Mouse (Mus musculus): ENCODE results near the gene Cnnm4. TPM values are rescaled to one million over a fixed set of nuclear protein-coding genes. Genes with fewer than 3 reads are reported as not detected.

Cnnm4 gene
- polyA plus RNA-seq, 1 experiment from 2014 or later = 3.2 TPM

- Histone ChIP-seq H3K9ac (no peak overlapping the region), H3K4me3 (replicated peaks) (no peak overlapping the region), H3K4me1 (replicated peaks) (peaks cover 17% of the 10 kb centered on the region), H3K27ac (peak overlapping the region; percentile 54; the same call in 1 of the 2 replicates), H3K4me2 (no peak overlapping the region), H3K27me3 (no peaks in the 10 kb centered on the region), H3K9me3 (replicated peaks) (no peaks in the 10 kb centered on the region), H3K36me3 (0 out of 2 replicates have a peak, but pooled peaks cover 12% of the 10 kb centered on the region)
- ATAC-seq (ENCODE audit: low read depth) (no peak), DNase-seq (no peak)
- 22% methylated on average over 5 of the region's 5 CpGs for whole genome bisulfite sequencing (ENCODE audit: insufficient replicate concordance)
Observed at GRCm38 (mm10) chr1:36446106-36446824, 25.2 kb upstream of the Cnnm4 start.

DNA sequence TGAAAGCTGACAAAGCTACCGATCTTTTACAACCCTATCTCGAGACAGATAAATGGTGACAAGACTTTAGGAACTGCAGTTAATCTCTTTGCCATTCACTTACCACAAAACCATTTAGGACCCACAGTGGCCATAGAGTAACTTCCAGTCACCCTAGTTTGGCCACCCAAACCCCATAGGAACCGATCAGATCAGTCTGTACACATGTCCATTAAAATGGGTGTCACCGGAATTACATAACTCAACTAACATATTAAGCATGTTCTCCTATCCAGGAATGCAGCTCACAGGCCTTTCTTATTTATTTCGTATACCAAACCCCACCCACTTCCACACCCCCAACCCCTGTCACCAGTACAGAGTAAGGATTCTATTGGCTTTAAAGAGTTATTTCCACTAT, 24.6 kb upstream of the Cnnm4 start:
- Histone ChIP-seq H3K4me1 (replicated peaks) (peaks cover 17% of the 10 kb centered on the region), H3K4me3 (replicated peaks) (no peak overlapping the region), H3K27me3 (no peaks in the 10 kb centered on the region), H3K9me3 (replicated peaks) (no peaks in the 10 kb centered on the region), H3K4me2 (no peak overlapping the region), H3K9ac (no peak overlapping the region), H3K36me3 (0 out of 2 replicates have a peak, but pooled peaks cover 8% of the 10 kb centered on the region), H3K27ac (0 out of 2 replicates have a peak overlapping the region, but pooled peaks have one; percentile 54)
- no peak for DNase-seq
- whole genome bisulfite sequencing (ENCODE audit: insufficient replicate concordance) = 51% methylated on average over 5 of the region's 5 CpGs
- no peak for ATAC-seq (ENCODE audit: low read depth)

DNA sequence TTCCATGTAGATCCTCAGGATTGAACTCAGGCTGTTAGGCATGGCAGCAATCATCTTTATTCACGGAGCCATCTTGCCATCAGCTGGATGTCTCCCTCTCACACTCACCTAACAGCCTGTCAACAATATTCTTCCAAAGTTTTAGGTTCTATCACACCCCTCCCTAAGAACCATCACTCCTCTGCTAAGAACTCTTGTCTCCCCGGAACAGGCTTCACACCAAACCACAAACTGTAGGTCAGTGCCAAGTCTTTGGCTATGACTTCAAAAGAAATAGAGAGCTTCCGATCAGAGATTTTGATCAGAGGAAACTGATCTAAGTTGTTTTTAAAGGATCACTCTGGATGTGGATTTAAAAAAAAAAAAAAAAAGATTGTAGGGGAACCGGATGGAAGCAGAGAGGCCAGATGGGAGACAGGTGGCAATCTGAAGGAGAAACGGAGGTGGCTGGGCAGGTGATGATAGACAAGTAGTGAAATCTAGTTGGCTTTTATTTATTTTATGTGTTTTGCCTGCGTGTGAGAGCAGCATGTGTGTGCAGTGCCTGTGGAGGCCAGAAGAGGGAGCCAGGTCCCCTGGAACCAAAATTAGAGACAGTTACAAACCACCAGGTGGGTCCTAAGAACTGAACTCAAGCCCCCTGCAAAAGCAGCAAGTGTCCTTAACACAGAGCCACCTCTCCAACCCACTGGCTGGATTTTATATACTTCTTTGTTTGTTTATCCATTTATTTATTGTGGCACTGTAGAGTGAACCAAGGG, 17.2 kb upstream of the Cnnm4 start:
- DNase-seq (no peak), ATAC-seq (ENCODE audit: low read depth) (no peak)
- peaks cover 6% of the 10 kb centered on the region for H3K4me1 ChIP-seq (replicated peaks)
- WGBS (ENCODE audit: insufficient replicate concordance) = 66% methylated on average over 6 of the region's 6 CpGs
- H3K9me3 ChIP-seq (replicated peaks) = no peaks in the 10 kb centered on the region
- H3K4me2 ChIP-seq = no peak overlapping the region
- H3K36me3 ChIP-seq = no peaks in the 10 kb centered on the region
- no peaks in the 10 kb centered on the region for H3K27me3 ChIP-seq
- H3K4me3 ChIP-seq (replicated peaks) = no peak overlapping the region
- H3K27ac ChIP-seq = no peak overlapping the region
- H3K9ac ChIP-seq = no peak overlapping the region

- Histone ChIP-seq H3K4me3 (replicated peaks) (no peak overlapping the region), H3K9me3 (replicated peaks) (no peaks in the 10 kb centered on the region), H3K36me3 (no peaks in the 10 kb centered on the region), H3K27ac (no peak overlapping the region), H3K4me2 (no peak overlapping the region), H3K27me3 (no peaks in the 10 kb centered on the region), H3K9ac (no peak overlapping the region), H3K4me1 (replicated peaks) (peaks cover 6% of the 10 kb centered on the region)
- ATAC-seq (ENCODE audit: low read depth) = no peak
- DNase-seq = no peak
- 9% methylated on average over 7 of the region's 7 CpGs for WGBS (ENCODE audit: insufficient replicate concordance)
Observed at GRCm38 (mm10) chr1:36457388-36458014, 13.9 kb upstream of the Cnnm4 start.

- no peaks in the 10 kb centered on the region for H3K27me3 ChIP-seq
- ATAC-seq (ENCODE audit: low read depth) = no peak
Observed at GRCm38 (mm10) chr1:36458169-36458568, 13.3 kb upstream of the Cnnm4 start.

GRCm38 (mm10) chr1:36461829-36462228, 9.6 kb upstream of the Cnnm4 start:
- peaks cover 7% of the 10 kb centered on the region for H3K4me1 ChIP-seq (replicated peaks)
- no peak overlapping the region for H3K4me3 ChIP-seq (replicated peaks)
- DNase-seq (no peak), ATAC-seq (ENCODE audit: low read depth) (no peak)
- no peaks in the 10 kb centered on the region for H3K36me3 ChIP-seq
- H3K4me2 ChIP-seq = no peak overlapping the region
- no peak overlapping the region for H3K9ac ChIP-seq
- H3K27me3 ChIP-seq = no peaks in the 10 kb centered on the region
- H3K9me3 ChIP-seq (replicated peaks) = no peaks in the 10 kb centered on the region
- 15% methylated on average over 2 of the region's 2 CpGs for WGBS (ENCODE audit: insufficient replicate concordance)
- H3K27ac ChIP-seq = no peak overlapping the region

More at GRCm38 (mm10) chr1:36458169-36458568, 13.3 kb upstream of the Cnnm4 start:
- Histone ChIP-seq H3K9ac (no peak overlapping the region), H3K4me3 (replicated peaks) (no peak overlapping the region), H3K27ac (no peak overlapping the region), H3K36me3 (no peaks in the 10 kb centered on the region), H3K4me2 (no peak overlapping the region), H3K4me1 (replicated peaks) (peaks cover 6% of the 10 kb centered on the region), H3K9me3 (replicated peaks) (no peaks in the 10 kb centered on the region)
- DNase-seq = no peak
- 32% methylated on average over 5 of the region's 5 CpGs for WGBS (ENCODE audit: insufficient replicate concordance)

GRCm38 (mm10) chr1:36465641-36466160, 5.7 kb upstream of the Cnnm4 start:
- ATAC-seq (ENCODE audit: low read depth) (no peak), DNase-seq (no peak)
- no peaks in the 10 kb centered on the region for H3K9me3 ChIP-seq (replicated peaks)
- H3K4me3 ChIP-seq (replicated peaks) = no peak overlapping the region
- no peak overlapping the region for H3K9ac ChIP-seq
- H3K4me1 ChIP-seq (replicated peaks) = peaks cover 19% of the 10 kb centered on the region
- WGBS (ENCODE audit: insufficient replicate concordance) = 56% methylated on average over 4 of the region's 4 CpGs
- H3K4me2 ChIP-seq = no peak overlapping the region
- no peaks in the 10 kb centered on the region for H3K27me3 ChIP-seq
- no peaks in the 10 kb centered on the region for H3K36me3 ChIP-seq
- H3K27ac ChIP-seq = no peak overlapping the region

GRCm38 (mm10) chr1:36467446-36467845, 4.0 kb upstream of the Cnnm4 start:
- no peak overlapping the region for H3K27ac ChIP-seq
- no peak overlapping the region for H3K4me3 ChIP-seq (replicated peaks)
- ATAC-seq (ENCODE audit: low read depth) (no peak), DNase-seq (no peak)
- H3K9me3 ChIP-seq (replicated peaks) = no peaks in the 10 kb centered on the region
- no peak overlapping the region for H3K4me2 ChIP-seq
- WGBS (ENCODE audit: insufficient replicate concordance) = 58% methylated on average over 5 of the region's 5 CpGs
- H3K4me1 ChIP-seq (replicated peaks) = peaks cover 32% of the 10 kb centered on the region
- H3K36me3 ChIP-seq = no peaks in the 10 kb centered on the region
- no peak overlapping the region for H3K9ac ChIP-seq
- H3K27me3 ChIP-seq = peaks cover 7% of the 10 kb centered on the region

GRCm38 (mm10) chr1:36469811-36470444, 1.5 kb upstream of the Cnnm4 start:
- peaks cover 20% of the 10 kb centered on the region for H3K27me3 ChIP-seq
- peaks cover 55% of the 10 kb centered on the region for H3K4me1 ChIP-seq (replicated peaks)
- H3K27ac ChIP-seq = no peak overlapping the region
- ATAC-seq (ENCODE audit: low read depth) (no peak), DNase-seq (no peak)
- H3K4me3 ChIP-seq (replicated peaks) = no peak overlapping the region
- no peak overlapping the region for H3K9ac ChIP-seq
- no peaks in the 10 kb centered on the region for H3K36me3 ChIP-seq
- no peaks in the 10 kb centered on the region for H3K9me3 ChIP-seq (replicated peaks)
- H3K4me2 ChIP-seq = no peak overlapping the region
- 62% methylated on average over 2 of the region's 2 CpGs for WGBS (ENCODE audit: insufficient replicate concordance)

DNA sequence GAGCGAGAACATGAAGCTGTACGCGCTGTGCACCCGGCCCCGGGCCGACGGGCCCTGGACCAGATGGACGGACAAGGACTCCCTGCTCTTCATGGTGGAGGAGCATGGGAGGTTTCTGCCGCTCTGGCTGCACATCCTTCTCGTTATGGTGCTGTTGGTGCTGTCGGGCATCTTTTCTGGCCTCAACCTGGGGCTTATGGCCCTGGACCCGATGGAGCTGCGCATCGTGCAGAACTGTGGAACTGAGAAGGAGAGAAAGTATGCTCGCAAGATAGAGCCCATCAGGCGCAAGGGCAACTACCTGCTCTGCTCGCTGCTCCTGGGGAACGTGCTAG, 653 bp downstream of the Cnnm4 start:
- WGBS (ENCODE audit: insufficient replicate concordance) = 15% methylated on average over 18 of the region's 18 CpGs
- Histone ChIP-seq H3K27ac (no peak overlapping the region), H3K9me3 (replicated peaks) (no peaks in the 10 kb centered on the region), H3K9ac (peak overlapping the region; percentile 80), H3K36me3 (no peaks in the 10 kb centered on the region), H3K4me2 (peak overlapping the region; percentile 95), H3K4me1 (replicated peaks) (peaks cover 73% of the 10 kb centered on the region), H3K4me3 (replicated peaks) (peak overlapping the region; percentile 67), H3K27me3 (peaks cover 20% of the 10 kb centered on the region)
- peak; percentile 10 for ATAC-seq (ENCODE audit: low read depth)
- no peak for DNase-seq
